Mouse (Mus musculus) left cerebral cortex, postnatal 10 days (tissue): ENCODE measurements at regions not wholly inside any gene's neighbourhood (a gene's known extent, or its start where the extent isn't known, plus 50 kb on each side); places are given as distances from the start of the nearest gene placed in this dataset.

Experiments
- DNase-seq, 2 experiments: peaks; one replicate each; pipeline ENCODE4 v3.0.0; 2021 to 2022; ENCODE audit warnings: low spot score in 2 of 2, mixed read lengths in 1 of 2; ENCODE audit errors: extremely low spot score in 1 of 2
- intact Hi-C: fragments of 180-260 bp; cut with DNase I; formaldehyde crosslinking; loops from one replicate; pipeline ENCODE4 v1.15.1; 2025

- peak in 1 of 2 experiments; percentile 35 for DNase-seq
- intact Hi-C loops, result loop anchor here (10.0 kb wide), 2 partner anchors 58 to 148 kb away; partner anchors contain the start of gene Slc44a1
Measured at GRCm38 (mm10) chr4:53386309-53386708, 53.9 kb upstream of the Slc44a1 start.

DNA sequence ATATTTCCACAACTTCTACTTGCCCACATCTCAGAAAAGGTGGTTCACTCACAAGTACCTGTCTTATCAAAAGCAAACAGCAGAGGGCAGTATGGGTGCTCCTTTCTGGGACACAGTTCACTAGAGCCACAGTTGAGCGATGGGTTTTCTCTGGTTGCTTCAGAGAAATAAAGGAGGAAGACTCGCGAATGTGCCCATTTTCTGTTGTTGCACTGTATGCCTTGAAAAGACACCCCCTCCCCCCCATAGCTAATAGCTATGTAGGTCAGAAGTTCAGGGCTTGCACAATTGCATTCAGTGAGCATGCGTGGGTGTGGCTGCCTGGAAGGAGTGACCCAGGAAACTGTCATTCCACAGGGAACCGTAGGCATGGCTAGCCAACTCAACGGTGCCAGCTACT, 55.5 kb upstream of the Slc44a1 start:
- intact Hi-C loops, result loop anchor here (5.0 to 10.0 kb wide), 3 partner anchors 60 to 208 kb away; partner anchors contain the start of gene Slc44a1
- DNase-seq, result peak; percentile 74 to 85

- DNase-seq, result no peak
- intact Hi-C loops, result loop anchor here (5.0 to 10.0 kb wide), 3 partner anchors 61 to 208 kb away; partner anchors contain the start of gene Slc44a1
Measured at GRCm38 (mm10) chr4:53384104-53384503, 56.1 kb upstream of the Slc44a1 start.

GRCm38 (mm10) chr4:53382012-53382411, 58.2 kb upstream of the Slc44a1 start:
- intact Hi-C loops, result loop anchor here (5.0 to 10.0 kb wide), 3 partner anchors 63 to 210 kb away; partner anchors contain the start of gene Slc44a1
- no peak for DNase-seq

DNA sequence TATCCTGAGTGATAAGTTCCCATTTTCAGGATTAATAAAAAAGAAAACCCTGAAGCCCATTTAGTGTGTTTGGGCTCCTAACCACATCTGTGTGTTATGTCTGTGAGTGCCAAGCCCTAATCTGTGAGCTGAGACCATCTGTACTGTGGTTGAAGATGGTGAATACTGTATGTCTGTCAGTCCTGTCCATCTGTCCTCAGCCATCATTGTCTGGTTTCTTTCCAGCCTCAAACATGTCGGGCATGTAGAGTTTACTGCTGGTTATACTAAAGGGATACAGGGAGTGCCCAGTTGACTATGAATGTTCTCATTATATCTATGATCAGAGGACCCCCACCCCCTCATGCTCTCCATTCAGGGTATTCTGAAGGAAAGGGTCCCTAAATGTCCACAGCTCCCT, 60.4 kb upstream of the Slc44a1 start:
- DNase-seq, result no peak

GRCm38 (mm10) chr4:53376995-53377394, 63.2 kb upstream of the Slc44a1 start:
- no peak for DNase-seq
- intact Hi-C loops, result no loop called here

More for the DNA sequence above, 60.4 kb upstream of the Slc44a1 start:
- intact Hi-C loops, result loop anchor here (5.0 to 10.0 kb wide), 3 partner anchors 65 to 212 kb away; partner anchors contain the start of gene Slc44a1

DNA sequence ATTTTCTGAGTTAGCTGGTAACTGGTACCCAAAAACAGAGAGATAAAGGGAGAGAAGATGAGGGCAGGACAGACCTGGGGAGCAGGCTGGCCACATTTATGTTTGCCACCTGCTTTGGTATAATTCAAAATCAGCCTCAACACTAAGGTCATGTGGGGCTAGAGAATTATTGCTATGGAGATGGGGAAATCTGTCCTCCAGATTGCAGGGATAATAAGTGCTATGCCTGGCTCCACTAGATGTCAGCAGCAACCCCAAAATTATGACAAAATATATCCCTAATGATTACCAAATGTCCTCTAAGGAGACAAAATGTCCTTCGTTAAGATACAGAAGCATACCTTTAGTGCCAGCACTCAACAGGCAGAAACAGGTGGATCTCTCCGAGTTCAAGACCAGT, 83.8 kb upstream of the Slc44a1 start:
- no peak for DNase-seq
- intact Hi-C loops, result loop anchor here (10.0 kb wide), 1 partner anchor 322 kb away; no protein-coding TSS in a partner anchor

- DNase-seq, result no peak
- intact Hi-C loops, result loop anchor here (2.0 to 10.0 kb wide), 3 partner anchors 196 to 320 kb away; partner anchors contain the start of gene Abca1
Measured at GRCm38 (mm10) chr4:53354961-53355360, 85.3 kb upstream of the Slc44a1 start.

GRCm38 (mm10) chr4:53353399-53354090, 86.7 kb upstream of the Slc44a1 start:
- intact Hi-C loops, result loop anchor here (2.0 to 10.0 kb wide), 3 partner anchors 195 to 319 kb away; partner anchors contain the start of gene Abca1
- DNase-seq, result peak in 1 of 2 experiments; percentile 40

DNA sequence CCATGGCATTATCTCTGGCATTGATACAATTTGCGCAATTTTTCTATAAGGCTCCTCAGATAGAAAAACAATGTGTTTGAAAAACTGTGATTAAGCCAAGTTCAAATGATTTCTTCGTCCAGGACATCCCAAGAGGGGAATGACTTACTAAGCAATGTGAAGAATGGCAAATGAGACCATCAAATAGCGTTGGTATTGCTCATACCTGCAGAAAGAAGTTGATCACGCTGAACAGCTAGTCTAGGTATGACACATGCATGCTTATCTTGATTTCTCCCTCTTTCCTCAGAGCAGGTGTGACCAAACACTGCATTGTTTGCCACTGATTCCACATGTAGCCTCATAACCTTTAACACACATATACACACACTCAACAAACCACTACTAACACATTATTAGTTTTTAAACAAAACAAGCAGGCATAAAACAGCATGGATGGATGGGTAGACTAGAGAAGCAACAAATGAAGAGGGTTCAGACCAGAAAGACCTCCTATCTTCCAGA, 89.1 kb upstream of the Slc44a1 start:
- intact Hi-C loops, result loop anchor here (10.0 kb wide), 1 partner anchor 316 kb away; no protein-coding TSS in a partner anchor
- DNase-seq, result no peak

DNA sequence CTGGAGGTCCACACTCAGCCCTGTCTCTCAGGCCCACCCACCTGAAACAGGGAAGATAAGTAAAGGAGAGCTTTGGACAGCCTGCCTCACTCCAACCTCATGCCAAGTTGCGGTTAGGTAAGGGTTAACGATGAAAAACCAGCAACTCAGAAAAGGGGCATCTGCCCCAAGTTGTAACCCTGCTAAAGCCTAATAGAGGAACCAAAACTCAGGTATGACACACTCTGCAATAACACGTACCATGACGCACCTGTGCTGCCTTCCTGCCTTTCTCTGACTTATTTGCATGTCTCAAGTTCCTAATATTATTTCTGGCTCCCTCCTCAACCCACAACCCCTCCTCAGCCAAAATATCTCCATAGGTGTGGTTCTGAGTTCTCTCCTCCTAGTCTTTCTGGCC, 94.9 kb upstream of the Slc44a1 start:
- intact Hi-C loops, result no loop called here
- DNase-seq, result no peak

GRCm38 (mm10) chr4:53344546-53344945, 95.7 kb upstream of the Slc44a1 start:
- no peak for DNase-seq
- intact Hi-C loops, result no loop called here

GRCm38 (mm10) chr4:53341181-53341580, 99.0 kb upstream of the Slc44a1 start:
- no peak for DNase-seq
- intact Hi-C loops, result no loop called here

DNA sequence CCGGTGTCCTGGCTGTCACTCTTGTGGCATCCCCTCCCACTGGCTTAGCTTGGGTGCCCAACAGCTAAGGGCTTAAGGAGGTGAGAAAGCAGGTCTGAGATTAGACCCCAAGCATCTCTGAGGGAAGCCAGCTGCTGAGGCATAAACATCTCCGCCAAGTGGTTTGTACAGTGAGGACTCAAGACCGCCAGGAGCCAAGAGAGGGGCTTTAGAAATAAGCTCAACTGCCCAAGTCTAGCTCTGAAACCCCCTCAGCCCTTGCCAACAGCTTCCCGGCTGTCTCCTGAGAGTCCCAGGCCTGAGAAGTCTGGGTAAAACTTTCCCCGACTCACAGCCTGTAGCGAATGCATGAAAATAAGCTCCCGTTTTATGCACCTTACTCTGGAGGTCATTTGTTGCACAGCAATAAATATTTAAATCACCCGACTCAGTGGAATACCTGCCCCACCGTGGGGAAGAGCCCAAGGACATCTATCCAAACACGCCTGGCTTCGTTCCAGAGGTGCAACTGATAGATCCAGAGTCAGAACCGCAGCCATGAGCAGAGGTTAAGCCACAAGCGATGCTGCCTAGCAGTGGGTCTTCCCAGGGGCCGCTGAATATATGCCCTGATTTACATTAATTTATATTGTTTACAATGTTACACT, 100.1 kb upstream of the Slc44a1 start:
- no peak for DNase-seq
- intact Hi-C loops, result no loop called here

DNA sequence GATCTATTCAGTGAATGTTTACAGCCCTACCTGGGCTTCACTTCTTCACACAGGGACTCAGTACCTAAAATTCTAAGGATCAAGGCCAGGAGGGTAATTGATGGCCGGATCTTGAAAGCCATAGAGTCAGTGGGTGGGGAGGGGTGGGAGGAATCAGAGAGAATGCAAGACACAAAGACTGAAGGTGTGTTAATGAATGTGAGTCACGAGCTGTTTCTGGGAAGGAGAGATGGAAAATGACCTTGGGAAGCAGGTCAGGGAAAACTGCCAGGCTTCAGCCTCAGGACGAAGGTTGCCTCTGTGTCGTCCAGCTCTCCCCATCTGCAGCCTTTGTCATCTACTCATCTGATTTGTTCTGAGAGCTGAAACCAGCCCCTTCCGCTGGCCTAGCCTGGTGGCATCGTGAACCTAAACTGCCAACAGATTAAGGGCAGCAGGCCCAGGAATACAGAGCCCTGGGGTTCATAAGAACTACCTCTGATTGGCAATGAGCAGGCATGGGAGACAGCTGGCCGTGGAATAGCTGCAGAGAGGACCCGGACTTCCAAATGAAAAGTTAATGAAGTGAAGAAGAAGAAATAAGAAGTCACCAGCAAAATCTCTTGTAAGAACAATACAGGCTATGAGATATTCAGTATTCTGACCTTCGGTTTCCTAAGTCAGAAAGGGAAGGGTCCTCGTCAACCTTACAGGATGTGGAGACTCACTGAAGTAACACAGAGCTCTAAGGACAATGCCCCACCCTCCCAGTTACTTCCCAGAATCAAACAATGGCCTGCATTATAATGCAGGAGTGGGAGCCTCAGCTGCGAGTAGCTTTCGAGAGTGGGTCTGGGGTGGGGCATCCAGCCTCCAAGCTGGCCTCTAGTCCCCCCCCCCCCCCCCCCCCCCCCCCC, 100.8 kb upstream of the Slc44a1 start:
- DNase-seq, result peak in 1 of 2 experiments; percentile 36
- intact Hi-C loops, result no loop called here

- no peak for DNase-seq
- intact Hi-C loops, result no loop called here
Measured at GRCm38 (mm10) chr4:53338479-53338878, 101.7 kb upstream of the Slc44a1 start.

- peak in 1 of 2 experiments; percentile 66 for DNase-seq
- intact Hi-C loops, result no loop called here
Measured at GRCm38 (mm10) chr4:53337784-53338183, 102.4 kb upstream of the Slc44a1 start.

GRCm38 (mm10) chr4:53327382-53328165, 112.6 kb upstream of the Slc44a1 start:
- DNase-seq, result peak in 1 of 2 experiments; percentile 40
- intact Hi-C loops, result no loop called here
